Mouse (Mus musculus) fibroblast of lung, adult 2 months (primary cell): ENCODE data around the gene Cdca7.

Experiments used
- DNase-seq: peaks from one replicate; pipeline ENCODE4 v3.0.0-alpha.2; 2011; ENCODE audit warnings: low read depth

The Cdca7 gene

GRCm38 (mm10) chr2:72493039-72493438 is 17.1 kb downstream of the Cdca7 start:
- no peak for DNase-seq

DNA sequence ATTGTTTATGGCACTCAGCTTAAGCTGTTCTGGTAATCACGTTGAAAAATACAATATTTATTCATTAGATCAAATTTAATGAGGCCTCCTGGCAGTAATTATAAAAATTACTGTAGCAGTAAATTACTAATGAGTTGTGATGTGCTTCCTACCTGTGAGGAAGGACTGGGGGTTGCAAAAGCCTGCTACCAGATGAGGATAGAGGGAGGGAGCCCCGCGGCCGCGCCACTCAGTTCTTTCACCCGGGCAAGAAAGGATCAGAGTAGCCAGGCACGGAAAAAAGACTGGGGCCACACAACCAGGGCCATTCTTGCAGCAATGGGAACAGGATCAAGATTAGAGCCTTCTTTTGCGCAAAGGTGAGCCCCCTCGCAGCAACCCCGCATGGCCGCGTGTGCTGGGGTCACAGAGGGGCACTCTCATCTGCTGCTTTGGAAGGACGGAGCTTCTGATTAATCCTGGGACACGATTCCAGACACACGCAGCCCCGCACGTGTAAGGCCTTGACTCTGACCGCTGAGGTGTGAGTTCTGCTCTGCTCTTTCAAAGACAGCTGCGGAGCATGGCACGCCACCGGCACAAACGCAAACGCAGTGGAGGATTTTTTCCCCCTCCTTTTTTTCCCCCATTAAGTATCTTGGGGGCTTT is 23.2 kb downstream of the Cdca7 start:
- no peak for DNase-seq

GRCm38 (mm10) chr2:72499782-72500411 is 23.9 kb downstream of the Cdca7 start:
- DNase-seq, result no peak

DNA sequence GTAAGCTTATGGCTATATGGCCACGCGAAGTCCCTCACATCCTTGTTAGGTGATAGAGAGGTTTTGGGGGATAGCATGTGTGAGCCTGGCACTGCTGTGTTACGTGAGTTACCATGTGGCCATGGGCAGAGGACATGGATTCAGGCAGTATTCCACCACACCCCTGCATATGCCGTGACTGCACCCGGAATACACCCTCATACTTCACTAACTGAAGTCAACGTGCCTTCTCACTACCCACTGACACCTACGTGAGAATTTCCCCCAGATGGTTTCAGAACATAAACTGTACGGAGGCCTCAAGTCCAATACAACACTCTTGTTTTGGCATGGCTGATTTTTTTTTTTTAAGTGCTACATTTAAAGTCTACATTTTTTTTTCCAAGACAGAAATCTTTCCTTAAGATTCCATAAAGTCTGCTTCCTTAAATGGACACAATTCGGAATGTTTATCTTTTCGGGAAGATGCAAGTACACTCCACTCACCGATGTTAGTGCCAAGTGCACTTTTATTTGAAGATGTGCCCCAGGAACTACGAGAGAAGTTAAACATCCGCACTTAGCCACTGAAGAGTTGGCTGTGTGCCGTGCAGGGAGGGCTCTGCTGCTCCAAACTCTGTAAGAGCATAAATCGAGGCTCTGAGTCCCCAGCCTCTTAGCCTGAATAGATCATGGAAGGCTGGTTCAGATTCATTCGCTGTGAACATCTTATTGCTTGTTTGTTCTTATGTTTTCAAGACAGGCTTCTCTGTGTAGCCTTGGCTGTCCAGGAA is 26.3 kb downstream of the Cdca7 start:
- DNase-seq, result no peak

DNA sequence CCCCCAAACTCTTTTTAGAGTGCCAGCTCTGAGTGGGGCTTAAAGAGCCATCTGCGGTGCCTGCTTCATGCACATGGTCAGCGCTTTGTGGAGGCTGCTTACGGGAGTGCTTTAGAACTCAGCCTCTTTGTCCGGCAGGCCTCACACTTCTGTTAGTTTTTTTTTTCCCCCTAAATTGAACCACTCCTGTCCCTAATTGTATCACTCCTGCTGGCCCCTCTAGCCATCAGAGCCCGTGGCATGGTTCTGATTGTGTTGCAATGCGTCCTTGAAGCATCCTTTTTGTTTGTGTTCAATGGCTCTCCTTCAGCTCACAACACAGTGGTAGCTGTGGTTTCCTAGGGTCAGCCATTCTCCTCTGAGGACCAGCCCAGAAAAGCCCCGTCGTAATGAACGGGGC is 27.7 kb downstream of the Cdca7 start:
- DNase-seq, result no peak

DNA sequence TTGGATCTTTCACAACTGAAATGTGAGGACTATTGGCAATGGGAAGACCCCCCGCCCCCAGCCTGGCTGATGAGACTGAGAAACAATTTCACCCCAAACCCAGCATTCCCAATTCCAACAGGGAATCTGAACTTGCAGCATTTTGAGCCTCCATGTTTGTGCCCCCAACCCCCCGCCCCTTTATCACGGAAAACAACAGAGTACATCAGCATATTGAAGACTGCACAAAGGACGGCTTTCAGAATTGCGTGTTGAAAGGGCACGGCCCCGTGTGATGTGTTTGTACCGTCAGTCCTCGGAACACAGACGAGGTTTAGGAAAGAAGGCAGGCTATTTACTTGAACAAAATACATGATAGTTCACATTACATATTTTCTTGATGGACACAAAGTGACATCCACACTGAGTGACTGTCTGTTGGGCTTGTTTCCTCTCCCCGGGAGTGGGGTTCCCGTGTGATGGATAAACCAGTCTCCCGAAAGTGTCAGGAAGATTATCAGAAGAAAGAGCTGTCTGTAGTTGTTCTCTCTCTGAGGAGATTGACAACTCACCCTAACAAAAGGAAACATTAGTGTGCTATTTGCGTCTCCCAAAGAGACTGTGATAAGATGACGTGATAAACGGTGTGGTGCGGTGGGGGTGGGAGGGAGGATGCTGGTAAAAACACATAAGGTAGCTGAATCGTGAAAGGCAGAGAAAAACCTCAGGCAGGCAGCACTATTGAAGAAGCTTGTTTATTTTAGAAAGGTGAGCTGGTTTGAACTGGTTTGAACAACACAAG is 32.1 kb downstream of the Cdca7 start:
- DNase-seq, result no peak

DNA sequence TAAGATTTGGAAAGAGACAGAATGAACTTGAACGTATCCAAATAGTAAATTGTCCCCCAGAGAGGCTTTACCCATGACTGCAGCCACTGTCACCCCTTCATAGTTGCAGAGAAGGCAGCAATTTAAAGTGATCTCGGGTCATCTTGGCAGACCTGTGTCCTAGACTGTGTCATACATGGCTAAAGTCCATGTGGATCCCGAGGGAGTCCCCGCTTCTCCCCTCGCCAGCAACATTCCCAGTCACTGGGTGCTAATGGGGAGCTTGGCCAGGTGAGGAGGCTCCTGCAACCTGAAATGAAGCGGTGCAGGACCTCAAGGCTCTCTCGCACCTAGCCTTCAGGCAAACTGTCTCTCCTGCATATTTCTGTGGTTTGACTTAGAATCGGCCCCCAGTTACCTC is 32.9 kb downstream of the Cdca7 start:
- DNase-seq, result no peak

DNA sequence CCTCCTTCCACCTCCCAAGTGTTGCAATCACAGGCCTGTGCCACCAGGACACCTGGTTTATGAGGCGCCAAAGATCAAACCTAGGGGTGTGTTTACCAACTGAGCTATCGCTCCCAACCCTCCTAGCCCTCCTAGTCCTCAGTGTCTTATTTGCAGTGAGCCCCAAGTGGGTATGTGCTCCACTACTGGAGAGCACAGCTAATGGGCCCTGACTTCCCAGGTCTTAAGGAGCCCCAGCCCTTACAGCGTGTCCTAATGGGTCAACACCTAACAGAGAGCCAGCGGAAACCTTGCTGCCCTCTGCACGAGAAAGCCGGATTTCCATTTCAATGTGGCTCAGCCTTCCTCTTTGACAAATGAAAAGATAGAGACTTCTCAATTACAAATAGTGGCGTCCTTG is 39.6 kb downstream of the Cdca7 start:
- DNase-seq, result no peak

GRCm38 (mm10) chr2:72515971-72516719 is 40.2 kb downstream of the Cdca7 start:
- DNase-seq, result peak; percentile 38

GRCm38 (mm10) chr2:72516720-72517089 is 40.7 kb downstream of the Cdca7 start:
- no peak for DNase-seq

DNA sequence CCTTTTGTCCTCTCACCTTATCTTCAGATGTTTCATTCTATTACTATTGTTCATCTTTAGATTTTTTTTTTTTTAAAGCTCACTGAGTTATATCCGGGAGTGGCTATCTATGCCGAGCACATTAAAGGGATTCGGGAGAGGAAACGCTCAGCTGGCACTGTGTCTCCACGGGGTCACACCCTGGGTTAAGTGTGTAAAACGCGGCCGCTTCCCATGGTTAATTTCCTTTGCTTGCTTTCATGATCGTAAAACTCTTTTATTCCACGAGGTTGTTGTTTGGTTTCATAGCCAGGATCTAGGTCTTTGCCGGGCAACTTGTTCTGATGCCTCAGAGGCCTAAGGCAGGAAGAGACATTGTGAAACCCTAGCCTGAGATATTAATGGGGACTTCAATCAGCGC is 48.1 kb downstream of the Cdca7 start:
- DNase-seq, result no peak

DNA sequence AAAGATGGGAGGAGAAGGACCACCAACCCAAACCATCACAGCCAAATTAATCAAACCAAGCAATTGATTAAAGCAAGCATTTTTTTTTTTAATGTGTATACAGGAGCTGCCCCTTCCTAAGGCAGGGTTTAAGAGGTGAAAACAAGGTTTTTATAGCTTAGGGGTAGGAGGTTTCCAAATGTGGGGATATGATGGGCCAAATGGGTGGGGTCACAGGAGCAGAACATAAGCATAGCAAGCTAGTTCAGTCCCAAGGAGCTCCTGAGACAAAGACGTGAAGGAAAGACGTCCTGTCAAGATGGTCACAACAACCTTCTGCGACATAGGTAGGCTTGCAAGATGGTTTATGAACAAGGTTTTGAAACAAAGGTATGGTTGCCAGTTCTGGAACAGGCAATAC is 49.6 kb downstream of the Cdca7 start:
- no peak for DNase-seq

DNA sequence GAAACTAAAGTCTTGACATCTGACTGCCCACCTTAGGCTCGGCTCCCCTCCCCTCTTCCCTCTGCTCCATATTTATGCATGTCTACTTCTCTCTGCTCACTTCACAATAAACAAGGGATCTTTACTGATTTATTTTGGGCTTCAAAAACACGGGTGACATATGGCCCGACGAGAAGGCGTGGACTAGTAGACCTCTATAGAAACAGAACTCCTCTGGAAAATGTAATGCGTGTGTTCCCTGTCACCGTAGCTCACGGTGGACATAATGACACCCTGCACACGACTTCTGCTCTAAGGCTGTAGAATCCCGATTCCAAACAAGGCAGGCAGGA is 53.0 kb downstream of the Cdca7 start:
- DNase-seq, result no peak

DNA sequence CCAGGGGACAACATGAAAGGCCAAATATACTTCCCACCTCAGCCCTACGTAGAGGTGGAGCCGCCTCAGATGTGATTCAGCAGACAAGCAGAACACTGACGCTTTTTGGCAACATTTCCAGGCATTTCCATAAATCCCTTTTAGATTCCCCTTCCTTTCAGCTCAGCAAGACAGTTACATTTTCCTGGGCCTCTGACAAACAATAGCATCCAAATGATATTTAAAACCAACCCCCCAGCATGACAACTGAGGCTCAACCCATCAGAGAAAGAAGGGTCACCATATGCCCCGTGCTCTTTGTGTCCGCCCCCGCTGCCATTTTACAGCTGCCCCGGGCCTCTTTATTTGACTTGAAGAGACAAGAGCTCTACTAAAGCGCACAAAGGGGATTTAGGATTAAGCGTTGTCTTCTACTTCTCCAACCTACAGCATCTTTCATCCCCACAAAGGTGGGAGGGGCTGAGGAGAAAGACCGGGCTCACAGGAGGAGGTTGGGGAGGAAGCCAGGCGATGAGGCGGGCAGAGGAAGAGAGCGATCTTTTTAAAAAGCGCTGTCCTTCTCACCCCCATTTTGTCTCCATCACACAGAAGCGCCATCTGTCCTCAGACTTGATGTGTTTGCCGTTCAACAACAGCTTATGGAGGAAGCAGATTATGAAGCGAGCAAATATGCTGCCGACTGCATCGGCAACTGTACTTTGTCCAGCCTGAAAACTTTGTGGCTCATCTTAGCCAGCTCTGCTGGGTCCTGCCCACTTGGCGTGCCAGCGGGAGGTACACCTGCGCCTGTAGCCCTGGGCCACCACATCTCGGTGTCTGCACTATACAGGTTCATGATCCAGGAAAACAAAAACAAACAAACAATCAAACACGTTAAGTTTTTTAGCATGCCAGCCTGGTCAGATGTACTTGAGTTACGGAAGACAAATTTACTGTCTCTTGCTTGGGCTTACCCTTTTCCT is 53.7 kb downstream of the Cdca7 start:
- no peak for DNase-seq

GRCm38 (mm10) chr2:72535889-72536288 is 59.9 kb downstream of the Cdca7 start:
- no peak for DNase-seq
